Mouse (Mus musculus) ES-E14 (cell line): ENCODE measurements around the gene Rag2.

Source experiments
- HCFC1 ChIP-seq: IDR thresholded peaks from 2 replicates; pipeline ENCODE4 v1.6.1; 2012; ENCODE audit warnings: low read length, inconsistent platforms, borderline replicate concordance; ENCODE audit not compliant: insufficient read depth
- MAFK ChIP-seq: IDR thresholded peaks from 2 replicates; pipeline ENCODE4 v1.6.1; 2014; ENCODE audit warnings: mild to moderate bottlenecking, low read depth, low read length, inconsistent platforms; ENCODE audit not compliant: insufficient read depth
- ZC3H11A ChIP-seq: IDR thresholded peaks from 2 replicates; pipeline ENCODE4 v1.6.1; 2012; ENCODE audit warnings: low read depth, mild to moderate bottlenecking, inconsistent platforms, low read length, borderline replicate concordance
- ZNF384 ChIP-seq: IDR thresholded peaks from 2 replicates; pipeline ENCODE4 v1.6.1; 2012; ENCODE audit warnings: low read depth, low read length, inconsistent platforms

GRCm38 (mm10) chr2:101645841-101646240 is 21.3 kb downstream of the Rag2 start:
- TF ChIP-seq HCFC1: no peak
- no peak for TF ChIP-seq ZNF384
- TF ChIP-seq MAFK: no peak
- no peak for TF ChIP-seq ZC3H11A
